Mouse (Mus musculus) spleen, postnatal 4 days (tissue): ENCODE data around the gene Asb6.

Experiments used
- DNase-seq, 2 experiments: peaks; one replicate each; pipeline ENCODE4 v3.0.0; 2022; ENCODE audit warnings: low spot score in 2 of 2

Asb6 gene

GRCm38 (mm10) chr2:30796382-30796781 is 33.8 kb downstream of the Asb6 start:
- DNase-seq = peak; percentile 61 to 76

GRCm38 (mm10) chr2:30795889-30796275 is 34.3 kb downstream of the Asb6 start:
- DNase-seq = no peak

GRCm38 (mm10) chr2:30795271-30795888 is 34.8 kb downstream of the Asb6 start:
- DNase-seq = no peak

- peak; percentile 91 to 99 for DNase-seq
These were observed 35.7 kb downstream of the Asb6 start for GRCm38 (mm10) chr2:30794179-30795108.

GRCm38 (mm10) chr2:30792061-30792460 is 38.1 kb downstream of the Asb6 start:
- no peak for DNase-seq

GRCm38 (mm10) chr2:30787466-30787865 is 42.7 kb downstream of the Asb6 start:
- no peak for DNase-seq

- DNase-seq = no peak
These were observed 45.8 kb downstream of the Asb6 start for GRCm38 (mm10) chr2:30784078-30784994.

GRCm38 (mm10) chr2:30783346-30783745 is 46.8 kb downstream of the Asb6 start:
- DNase-seq = no peak

- no peak for DNase-seq
These were observed 47.5 kb downstream of the Asb6 start for GRCm38 (mm10) chr2:30782312-30783290.

GRCm38 (mm10) chr2:30779241-30779640 is 50.9 kb downstream of the Asb6 start:
- DNase-seq = no peak

GRCm38 (mm10) chr2:30778235-30778634 is 51.9 kb downstream of the Asb6 start:
- DNase-seq = no peak

- no peak for DNase-seq
These were observed 52.9 kb downstream of the Asb6 start for GRCm38 (mm10) chr2:30777266-30777665.

- no peak for DNase-seq
These were observed 54.2 kb downstream of the Asb6 start for GRCm38 (mm10) chr2:30775955-30776354.

- DNase-seq = no peak
These were observed 56.7 kb downstream of the Asb6 start for GRCm38 (mm10) chr2:30773313-30774005.
